Mouse (Mus musculus) liver, adult 2 months (tissue): ENCODE measurements around the gene Baz2b. TPM values are rescaled to one million over a fixed set of nuclear protein-coding genes. Genes with fewer than 3 reads are reported as not detected.

Experiments used
- DNase-seq: peaks from one replicate; pipeline ENCODE4 v3.0.0-alpha.2; 2011; ENCODE audit warnings: low read depth, low spot score; ENCODE audit errors: extremely low read depth
- H3K27ac ChIP-seq: fragments of 200-500 bp; replicated peaks from 2 replicates; pipeline ENCODE4 v1.5.1; 2012; ENCODE audit warnings: low read depth, mild to moderate bottlenecking, control low read depth, inconsistent platforms, low read length; ENCODE audit not compliant: insufficient read depth
- H3K27me3 ChIP-seq: fragments of 200-500 bp; 2 replicates; pipeline ENCODE4 v1.6.1; 2012; ENCODE audit warnings: mild to moderate bottlenecking, moderate library complexity, low read length, inconsistent platforms; ENCODE audit not compliant: control insufficient read depth, insufficient read depth
- H3K36me3 ChIP-seq: fragments of 200-500 bp; 2 replicates; pipeline ENCODE4 v1.6.1; 2012; ENCODE audit warnings: low read length, inconsistent platforms; ENCODE audit not compliant: control insufficient read depth, insufficient read depth
- H3K4me1 ChIP-seq: fragments of 200-500 bp; 2 replicates; pipeline ENCODE4 v1.6.1; 2011; ENCODE audit warnings: low read length; ENCODE audit not compliant: control insufficient read depth, insufficient read depth
- H3K4me3 ChIP-seq: fragments of 200-500 bp; 2 replicates; pipeline ENCODE4 v1.5.1; 2011; ENCODE audit warnings: low read depth, mild to moderate bottlenecking, control low read depth, low read length, moderate library complexity; ENCODE audit not compliant: insufficient read depth
- H3K79me2 ChIP-seq: fragments of 200-500 bp; 2 replicates; pipeline ENCODE4 v1.6.1; 2012; ENCODE audit warnings: inconsistent platforms, mild to moderate bottlenecking, low read length, moderate library complexity; ENCODE audit not compliant: control insufficient read depth, insufficient read depth
- H3K9ac ChIP-seq: fragments of 200-500 bp; 2 replicates; pipeline ENCODE4 v1.6.1; 2012; ENCODE audit warnings: low read depth, mild to moderate bottlenecking, control low read depth, inconsistent platforms, low read length
- CTCF ChIP-seq: fragments of 200-500 bp; IDR thresholded peaks from 2 replicates; pipeline ENCODE4 v1.5.1; 2011; ENCODE audit warnings: low read depth, low read length, control low read depth
- POLR2A ChIP-seq: fragments of 200-500 bp; IDR thresholded peaks from 2 replicates; pipeline ENCODE4 v1.6.1; 2011; ENCODE audit warnings: low read length, control low read depth; ENCODE audit not compliant: insufficient read depth; ENCODE audit errors: extremely low read depth
- WGBS: fragments of 180-500 bp; shearing (Covaris S2); methylation state at CpG from one replicate; pipeline ENCODE4 v1.1.7; 2018; 5-methylcytosine and 5-hydroxymethylcytosine counted together
- polyA plus RNA-seq: library from polyadenylated mRNA; depleted of rRNA; stranded (reverse); fragments of >200 nt; gene quantifications from 2 replicates; pipeline ENCODE4 v1.2.3, GENCODE M21; 2012
- total RNA-seq: library from RNA; depleted of rRNA; stranded (reverse); fragments of >200 nt; gene quantifications from 2 replicates; pipeline ENCODE4 v1.2.3, GENCODE M21; 2014

Gene Baz2b
- total and polyA plus RNA-seq, 2 experiments: 4.8 to 23.5 TPM

GRCm38 (mm10) chr2:60000268-60000667 lies 209.4 kb downstream of the Baz2b start:
- H3K36me3 ChIP-seq: peaks cover 12% of the 10 kb centered on the region
- H3K27me3 ChIP-seq: no peaks in the 10 kb centered on the region
- H3K4me1 ChIP-seq: peaks cover 8% of the 10 kb centered on the region; the same call in 1 of the 2 replicates
- DNase-seq: no peak
- TF ChIP-seq POLR2A (no peak), CTCF (no peak)
- no peak overlapping the region for H3K27ac ChIP-seq
- peaks cover 3% of the 10 kb centered on the region; the same call in 1 of the 2 replicates for H3K79me2 ChIP-seq
- H3K9ac ChIP-seq: no peak overlapping the region
- 98% methylated on average over 4 of the region's 4 CpGs for WGBS
- H3K4me3 ChIP-seq: no peak overlapping the region

- Histone ChIP-seq H3K36me3 (peaks cover 7% of the 10 kb centered on the region), H3K4me1 (peaks cover 8% of the 10 kb centered on the region; the same call in 1 of the 2 replicates), H3K79me2 (peaks cover 3% of the 10 kb centered on the region; the same call in 1 of the 2 replicates), H3K9ac (no peak overlapping the region), H3K27me3 (no peaks in the 10 kb centered on the region), H3K4me3 (no peak overlapping the region), H3K27ac (no peak overlapping the region)
- 57% methylated on average over 8 of the region's 8 CpGs for WGBS
- no peak for TF ChIP-seq CTCF
- no peak for TF ChIP-seq POLR2A
- DNase-seq: peak; percentile 83
Measured at GRCm38 (mm10) chr2:59997479-59998228, 212.0 kb downstream of the Baz2b start.

GRCm38 (mm10) chr2:59996911-59997310 lies 212.7 kb downstream of the Baz2b start:
- DNase-seq: peak; percentile 92
- Histone ChIP-seq H3K4me3 (no peak overlapping the region), H3K9ac (no peak overlapping the region), H3K4me1 (peaks cover 11% of the 10 kb centered on the region; the same call in 1 of the 2 replicates), H3K36me3 (peaks cover 7% of the 10 kb centered on the region), H3K27me3 (no peaks in the 10 kb centered on the region), H3K27ac (no peak overlapping the region), H3K79me2 (peaks cover 3% of the 10 kb centered on the region; the same call in 1 of the 2 replicates)
- WGBS: 22% methylated on average over 5 of the region's 5 CpGs
- TF ChIP-seq POLR2A: no peak
- TF ChIP-seq CTCF: no peak

- whole genome bisulfite sequencing: 77% methylated on average over 3 of the region's 3 CpGs
- peaks cover 16% of the 10 kb centered on the region; the same call in 1 of the 2 replicates for H3K4me1 ChIP-seq
Measured at GRCm38 (mm10) chr2:59993190-59993535, 216.5 kb downstream of the Baz2b start.

GRCm38 (mm10) chr2:59992488-59993189 lies 217.0 kb downstream of the Baz2b start:
- no peak for DNase-seq
- Histone ChIP-seq H3K79me2 (peaks cover 8% of the 10 kb centered on the region; the same call in 1 of the 2 replicates), H3K27me3 (no peaks in the 10 kb centered on the region), H3K9ac (peak overlapping the region; percentile 18), H3K4me1 (peaks cover 14% of the 10 kb centered on the region; the same call in 1 of the 2 replicates), H3K36me3 (no peaks in the 10 kb centered on the region), H3K4me3 (no peak overlapping the region; the same call in 1 of the 2 replicates), H3K27ac (no peak overlapping the region)
- TF ChIP-seq CTCF: no peak
- TF ChIP-seq POLR2A: no peak
- WGBS: 66% methylated on average over 10 of the region's 10 CpGs

More at GRCm38 (mm10) chr2:59993190-59993535, 216.5 kb downstream of the Baz2b start:
- no peak for TF ChIP-seq POLR2A
- TF ChIP-seq CTCF: no peak
- Histone ChIP-seq H3K36me3 (no peaks in the 10 kb centered on the region), H3K27ac (no peak overlapping the region), H3K27me3 (no peaks in the 10 kb centered on the region), H3K4me3 (no peak overlapping the region), H3K79me2 (peaks cover 8% of the 10 kb centered on the region; the same call in 1 of the 2 replicates), H3K9ac (no peak overlapping the region)
- no peak for DNase-seq
